Mouse (Mus musculus) E14TG2a.4 (cell line): ENCODE data around the gene Rbm5.

Source experiments
- CTCF ChIP-seq: conservative IDR thresholded peaks from 2 replicates; pipeline ENCODE4 v1.5.1; 2014; ENCODE audit warnings: low read length
- NANOG ChIP-seq: IDR thresholded peaks from 2 replicates; pipeline ENCODE4 v1.6.1; 2014; ENCODE audit warnings: borderline replicate concordance, low read length, mixed read lengths
- POU5F1 ChIP-seq: IDR thresholded peaks from 2 replicates; pipeline ENCODE4 v1.6.1; 2014; ENCODE audit warnings: low read length, borderline replicate concordance

DNA sequence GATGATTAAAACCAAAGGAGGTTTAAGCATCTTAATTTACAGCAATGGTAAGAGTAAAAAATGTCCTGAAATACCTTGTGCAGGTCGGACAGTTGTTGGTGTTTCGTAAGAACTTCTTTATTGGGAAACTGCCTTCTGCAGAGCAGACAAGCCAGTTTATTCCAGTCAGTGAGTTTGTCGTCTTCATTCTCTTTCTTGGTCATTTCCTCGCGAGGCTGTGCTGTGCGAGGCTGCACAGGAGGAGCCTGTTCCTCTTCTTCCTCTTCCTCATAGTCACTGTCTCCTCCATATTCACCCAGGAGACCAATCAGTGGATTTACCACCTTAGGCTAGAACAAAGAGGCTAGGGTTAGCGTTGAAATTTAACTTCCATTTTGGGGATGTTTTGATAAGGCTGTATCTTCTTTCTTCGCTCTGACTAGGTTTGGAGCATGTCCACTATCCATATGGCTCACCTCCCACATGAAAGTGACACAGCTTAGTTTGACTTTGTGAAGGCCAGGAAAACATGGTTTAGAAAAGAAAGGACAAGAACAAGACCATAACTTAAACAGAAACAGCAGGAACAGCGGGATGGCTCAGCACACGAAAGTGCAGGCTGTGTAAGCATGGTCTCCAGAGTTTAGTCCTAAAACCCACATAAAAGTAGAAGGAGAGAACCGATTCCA, 11.9 kb upstream of the Rbm5 start:
- TF ChIP-seq CTCF (no peak), NANOG (no peak), POU5F1 (no peak)
